Mouse (Mus musculus) ES-E14 (cell line): Measurements from ENCODE around the gene Col25a1.

Experiments used
- CHD2 ChIP-seq: IDR thresholded peaks from 2 replicates; pipeline ENCODE4 v1.6.1; 2014; ENCODE audit warnings: mild to moderate bottlenecking, low read depth, low read length, inconsistent platforms
- MAFK ChIP-seq: IDR thresholded peaks from 2 replicates; pipeline ENCODE4 v1.6.1; 2014; ENCODE audit warnings: mild to moderate bottlenecking, low read depth, low read length, inconsistent platforms; ENCODE audit not compliant: insufficient read depth
- ZNF384 ChIP-seq: IDR thresholded peaks from 2 replicates; pipeline ENCODE4 v1.6.1; 2012; ENCODE audit warnings: low read depth, low read length, inconsistent platforms

DNA sequence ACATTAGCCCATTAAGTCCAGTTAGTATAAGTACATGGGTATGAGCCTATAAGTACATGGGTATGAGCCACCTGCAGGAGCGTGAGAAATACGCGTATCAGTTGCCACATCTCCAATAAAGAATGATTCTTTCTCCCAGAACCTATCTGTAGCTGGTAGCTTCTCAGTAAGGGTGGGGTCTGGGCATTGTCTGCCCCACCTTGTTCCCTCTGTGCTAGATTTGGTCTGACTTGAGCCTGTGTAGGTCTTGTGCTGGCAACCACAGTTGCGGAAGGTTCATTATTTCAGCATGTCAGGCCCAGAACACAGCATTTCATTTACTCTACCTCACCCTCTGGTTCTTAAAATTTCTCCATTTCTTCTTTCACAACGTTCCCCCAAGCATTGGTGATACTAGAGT lies 250.4 kb downstream of the Col25a1 start:
- TF ChIP-seq MAFK, result no peak
- no peak for TF ChIP-seq CHD2
- no peak for TF ChIP-seq ZNF384
